Mouse (Mus musculus): Measurements from ENCODE around the gene Mrpl21. TPM values are rescaled to one million over a fixed set of nuclear protein-coding genes. Genes with fewer than 3 reads are reported as not detected.

Mrpl21 gene
- total and polyA plus RNA-seq, 3 experiments = 145 to 159 TPM; not detected in 1

DNA sequence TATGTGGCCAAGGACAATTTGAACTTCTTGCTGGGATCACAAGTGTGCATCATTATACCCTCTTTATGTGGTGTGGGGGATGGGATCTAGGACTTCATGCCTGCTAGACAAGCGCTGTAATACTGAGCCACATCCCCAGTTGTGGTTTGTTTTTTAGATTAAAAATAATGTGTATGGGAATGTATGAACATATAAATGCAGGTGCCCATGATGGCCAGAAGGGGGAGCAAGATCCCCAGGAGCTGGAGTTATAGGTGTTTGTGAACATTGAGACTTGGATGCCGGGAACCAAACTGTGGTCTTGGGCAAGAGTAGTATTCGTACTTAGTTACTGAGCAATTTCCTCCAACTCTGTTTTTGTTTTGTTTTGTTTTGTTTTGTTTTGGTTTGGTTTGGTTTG, 38.1 kb downstream of the Mrpl21 start (continued):
- 0 out of 2 replicates have a peak, but pooled peaks have one; percentile 1 for TF ChIP-seq USF1 (IDR thresholded peaks at IDR 0.05; ENCODE audit: low read depth, low read length)
- TF ChIP-seq MAZ (IDR thresholded peaks at IDR 0.05; ENCODE audit: low read depth, low read length) = peak; percentile 28; the same call in 1 of the 2 replicates
- no peak; the same call in 1 of the 2 replicates for TF ChIP-seq RCOR1 (IDR thresholded peaks at IDR 0.05; ENCODE audit: low read depth, low read length)
- TF ChIP-seq GATA1 (IDR thresholded peaks at IDR 0.05; ENCODE audit: low read depth, low read length) = peak; percentile 0; the same call in 1 of the 2 replicates
- peak; percentile 63; the same call in 1 of the 2 replicates for TF ChIP-seq ETS1 (IDR thresholded peaks at IDR 0.05; ENCODE audit: low read depth, low read length)
- TF ChIP-seq TAL1 (IDR thresholded peaks at IDR 0.05; ENCODE audit: low read length) = no peak
- no peak for TF ChIP-seq MAX (IDR thresholded peaks at IDR 0.05; ENCODE audit: low read length)
- peak; percentile 34 to 38; a peak in 1 of 4 replicates for TF ChIP-seq EP300 (IDR thresholded peaks at IDR 0.05; ENCODE audit: low read depth in 1 of 2, low read length in 2 of 2)
- TF ChIP-seq NRF1 (IDR thresholded peaks at IDR 0.05; ENCODE audit: insufficient read depth, low read depth, low read length, poor library complexity, severe bottlenecking) = no peak
- no peak for TF ChIP-seq POLR2AphosphoS5 (IDR thresholded peaks at IDR 0.05; ENCODE audit: borderline replicate concordance, low read depth, low read length)
- 0 out of 2 replicates have a peak, but pooled peaks have one; percentile 21 for TF ChIP-seq ELF1 (IDR thresholded peaks at IDR 0.05; ENCODE audit: low read depth, low read length)

DNA sequence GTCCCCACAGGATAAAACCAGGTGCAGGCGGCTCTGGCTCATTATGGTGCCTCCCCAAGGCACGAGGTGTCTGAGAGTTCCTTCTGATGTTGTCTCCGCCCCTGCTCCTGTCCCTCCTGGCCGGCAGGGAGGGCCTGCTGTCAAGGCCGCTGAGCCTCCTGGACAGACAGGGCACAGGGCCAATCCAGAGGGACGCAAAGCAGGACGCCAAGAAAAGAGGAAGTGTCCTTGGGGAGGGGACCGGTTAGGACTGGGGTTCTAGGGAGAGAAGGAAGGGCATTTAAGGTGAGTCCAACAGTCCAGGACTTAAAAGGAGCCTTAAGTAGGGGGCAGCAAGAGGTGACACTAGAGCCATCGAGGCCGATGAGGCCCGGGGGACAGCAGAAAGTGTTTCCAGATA, 38.9 kb downstream of the Mrpl21 start:
- Histone ChIP-seq H3K9me3 (replicated peaks; ENCODE audit: insufficient read depth, low read length) (no peaks in the 10 kb centered on the region), H3K4me1 (ENCODE audit: control insufficient read depth in 1 of 2, insufficient read depth in 2 of 2, low read length in 2 of 2) (peaks cover 13 to 29% of the 10 kb centered on the region in 2 experiments), H3K27ac (ENCODE audit: control insufficient read depth, low read depth, low read length) (peak overlapping the region; percentile 89), H3K27me3 (ENCODE audit: control insufficient read depth in 1 of 2, insufficient read depth in 2 of 2, low read length in 2 of 2) (no peaks in the 10 kb centered on the region), H3K4me3 (ENCODE audit: control insufficient read depth in 1 of 2, insufficient read depth in 1 of 2, low read depth in 2 of 2, low read length in 2 of 2) (peak overlapping the region; percentile 51 to 68), H3K79me2 (ENCODE audit: control insufficient read depth, insufficient read depth, low read length, poor library complexity) (no peaks in the 10 kb centered on the region; the same call in 1 of the 2 replicates), H3K36me3 (ENCODE audit: control insufficient read depth in 1 of 2, insufficient read depth in 2 of 2, low read length in 2 of 2) (peaks cover 0 to 11% of the 10 kb centered on the region in 2 experiments; a peak in 2 of 4 replicates), H3K9ac (ENCODE audit: control insufficient read depth, low read depth, low read length, poor library complexity, severe bottlenecking) (peak overlapping the region; percentile 75)
- TF ChIP-seq GATA1 (IDR thresholded peaks at IDR 0.05; ENCODE audit: low read depth, low read length) (no peak), E2F4 (IDR thresholded peaks at IDR 0.05; ENCODE audit: borderline replicate concordance, low read depth, low read length) (no peak), ELF1 (IDR thresholded peaks at IDR 0.05; ENCODE audit: low read depth, low read length) (peak; percentile 30; the same call in 1 of the 2 replicates), TBP (IDR thresholded peaks at IDR 0.05; ENCODE audit: low read depth, low read length) (peak; percentile 36; the same call in 1 of the 2 replicates), TAL1 (IDR thresholded peaks at IDR 0.05; ENCODE audit: low read length) (no peak), SIN3A (IDR thresholded peaks at IDR 0.05; ENCODE audit: low read length) (0 out of 2 replicates have a peak, but pooled peaks have one; percentile 32), MYC (IDR thresholded peaks at IDR 0.05; ENCODE audit: low read depth, low read length) (0 out of 2 replicates have a peak, but pooled peaks have one; percentile 21), POLR2A (IDR thresholded peaks at IDR 0.05; ENCODE audit: control insufficient read depth in 1 of 2, insufficient read depth in 1 of 2, low read depth in 1 of 2, low read length in 2 of 2, poor library complexity in 1 of 2) (peak in 1 of 2 experiments; percentile 60; a peak in 2 of 4 replicates), MXI1 (IDR thresholded peaks at IDR 0.05; ENCODE audit: low read depth, low read length) (peak; percentile 17; the same call in 1 of the 2 replicates), POLR2AphosphoS5 (IDR thresholded peaks at IDR 0.05; ENCODE audit: borderline replicate concordance, low read depth, low read length) (0 out of 2 replicates have a peak, but pooled peaks have one; percentile 21), EP300 (IDR thresholded peaks at IDR 0.05; ENCODE audit: low read depth in 1 of 2, low read length in 2 of 2) (peak; percentile 34 to 38; a peak in 1 of 4 replicates), NELFE (IDR thresholded peaks at IDR 0.05; ENCODE audit: low read depth, low read length) (peak; percentile 43), ETS1 (IDR thresholded peaks at IDR 0.05; ENCODE audit: low read depth, low read length) (peak; percentile 6; the same call in 1 of the 2 replicates), USF1 (IDR thresholded peaks at IDR 0.05; ENCODE audit: low read depth, low read length) (no peak)
- peak; percentile 92 for DNase-seq (ENCODE audit: low read depth, low spot score)
